Mouse (Mus musculus) kidney, adult 8-10 months (tissue): ENCODE results near the gene Gm20852.
"Not testable (repeated sequence)": the region's sequence is repeated elsewhere in the genome, so short reads cannot be mapped to it uniquely, and the experiment has no call there.

Source experiments
- DNase-seq, 2 experiments: peaks; one replicate each; pipeline ENCODE4 v3.0.0; 2022

Gene Gm20852

GRCm38 (mm10) chrY:66742023-66742422, at the start of gene Gm20852:
Gene Gm20852 (minus strand): TSS chrY:66742123.
- DNase-seq, result not testable (repeated sequence)
